Mouse (Mus musculus): ENCODE results near the gene Tpd52l2. TPM values are rescaled to one million over a fixed set of nuclear protein-coding genes. Genes with fewer than 3 reads are reported as not detected.
"Not testable (repeated sequence)": the region's sequence is repeated elsewhere in the genome, so short reads cannot be mapped to it uniquely, and the experiment has no call there.

Gene Tpd52l2
- polyA plus RNA-seq, 1 experiment from 2014 or later, result 149 TPM

DNA sequence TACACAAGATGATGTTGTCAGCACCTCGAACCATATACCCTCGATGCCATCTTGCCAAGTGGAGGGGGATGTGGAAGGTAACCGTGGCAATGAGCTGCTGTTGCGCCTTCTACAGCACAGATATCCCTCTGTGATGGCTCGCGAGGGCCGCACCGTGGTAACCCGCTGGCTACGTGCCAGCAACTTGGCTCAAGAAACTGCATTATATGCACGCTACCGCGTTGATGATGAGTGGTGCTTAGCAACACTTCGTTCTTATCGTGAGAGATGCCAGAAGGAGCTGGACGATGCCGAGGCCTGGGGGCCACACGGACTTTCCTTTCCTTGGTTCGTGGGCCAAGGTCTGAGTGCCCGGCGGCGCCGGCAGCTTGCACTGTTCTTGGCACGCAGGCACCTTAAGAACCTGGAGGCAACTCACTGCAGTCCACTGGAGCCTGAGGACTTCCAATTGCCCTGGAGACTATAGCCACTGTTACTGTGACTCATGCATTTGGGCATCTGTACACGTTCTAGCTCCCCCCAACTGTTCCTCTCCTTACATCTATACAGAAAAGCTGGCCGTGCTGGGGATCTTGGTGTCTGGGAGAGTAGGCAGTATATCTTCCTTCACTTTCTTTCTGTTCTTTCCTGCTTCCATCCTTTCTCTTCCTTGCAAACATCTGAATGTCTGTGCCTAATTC lies 2.5 kb upstream of the Tpd52l2 start:
- DNase-seq (ENCODE audit: low spot score) (no peak), ATAC-seq (replicated peaks; ENCODE audit: low FRiP score) (no peak)
- Histone ChIP-seq H3K4me2 (no peak overlapping the region), H3K9me3 (ENCODE audit: control insufficient read depth, low read length) (no peaks in the 10 kb centered on the region), H3K4me3 (ENCODE audit: low read depth, low read length) (no peak overlapping the region), H3K27me3 (replicated peaks; ENCODE audit: control insufficient read depth, insufficient read depth, low read length) (no peaks in the 10 kb centered on the region), H3K36me3 (ENCODE audit: control insufficient read depth, insufficient read depth, low read length) (peaks cover 2% of the 10 kb centered on the region; the same call in 1 of the 2 replicates), H3K4me1 (replicated peaks; ENCODE audit: control insufficient read depth, insufficient read depth, low read length) (peaks cover 10% of the 10 kb centered on the region), H3K27ac (ENCODE audit: low read depth, low read length) (no peak overlapping the region), H3K9ac (ENCODE audit: low read depth, low read length) (no peak overlapping the region)
- 78% methylated on average over 26 of the region's 26 CpGs for WGBS

DNA sequence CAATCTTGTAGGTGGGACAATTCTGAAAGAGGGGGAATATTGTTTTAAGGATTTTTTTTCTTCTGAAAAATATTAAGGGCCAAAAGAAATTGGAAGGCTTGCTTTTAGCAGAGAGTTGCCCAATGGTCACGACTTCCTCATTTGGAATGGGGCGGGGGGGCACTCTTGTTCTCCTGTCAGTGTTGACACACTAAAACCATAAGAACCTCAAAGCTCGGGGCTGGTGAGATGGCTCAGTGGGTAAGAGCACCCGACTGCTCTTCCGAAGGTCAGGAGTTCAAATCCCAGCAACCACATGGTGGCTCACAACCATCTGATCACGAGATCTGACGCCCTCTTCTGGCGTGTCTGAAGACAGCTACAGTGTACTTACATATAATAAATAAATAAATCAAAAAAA lies 1.1 kb upstream of the Tpd52l2 start:
- Histone ChIP-seq H3K36me3 (ENCODE audit: control insufficient read depth, insufficient read depth, low read length) (peaks cover 10% of the 10 kb centered on the region), H3K4me2 (peak overlapping the region; percentile 90)
- DNase-seq (ENCODE audit: low spot score); H3K9me3 ChIP-seq (ENCODE audit: control insufficient read depth, low read length); ATAC-seq (replicated peaks; ENCODE audit: low FRiP score); H3K4me3 ChIP-seq (ENCODE audit: low read depth, low read length); H3K4me1 ChIP-seq (replicated peaks; ENCODE audit: control insufficient read depth, insufficient read depth, low read length); H3K9ac ChIP-seq (ENCODE audit: low read depth, low read length); H3K27ac ChIP-seq (ENCODE audit: low read depth, low read length); H3K27me3 ChIP-seq (replicated peaks; ENCODE audit: control insufficient read depth, insufficient read depth, low read length): not testable (repeated sequence)
- WGBS, result 47% methylated on average over 8 of the region's 8 CpGs

DNA sequence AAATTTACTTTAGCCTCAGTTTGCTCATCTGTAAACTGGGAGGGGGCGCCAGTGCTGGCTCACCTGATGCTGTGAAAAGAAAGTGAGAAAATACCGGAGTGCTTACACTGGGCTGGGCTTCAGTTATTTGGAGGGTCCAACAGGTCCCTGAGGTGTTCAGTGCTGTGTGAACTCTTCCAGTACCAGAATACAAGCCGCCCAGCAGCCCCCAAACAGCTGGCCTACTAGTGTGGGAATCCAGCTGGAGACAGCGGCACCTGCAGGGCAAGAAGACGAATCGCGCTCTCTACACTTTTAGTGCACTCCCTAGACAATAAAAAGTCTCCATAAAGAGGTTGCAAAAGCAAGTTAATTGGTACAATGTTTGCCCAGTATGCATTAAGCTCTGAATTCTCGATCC lies 661 bp upstream of the Tpd52l2 start:
- WGBS, result 9% methylated on average over 8 of the region's 8 CpGs
- H3K4me3 ChIP-seq (ENCODE audit: low read depth, low read length), result peak overlapping the region; percentile 86
- peak overlapping the region; percentile 99 for H3K27ac ChIP-seq (ENCODE audit: low read depth, low read length)
- peak overlapping the region; percentile 94 for H3K9ac ChIP-seq (ENCODE audit: low read depth, low read length)
- no peaks in the 10 kb centered on the region for H3K27me3 ChIP-seq (replicated peaks; ENCODE audit: control insufficient read depth, insufficient read depth, low read length)
- peaks cover 14% of the 10 kb centered on the region for H3K36me3 ChIP-seq (ENCODE audit: control insufficient read depth, insufficient read depth, low read length)
- H3K4me1 ChIP-seq (replicated peaks; ENCODE audit: control insufficient read depth, insufficient read depth, low read length), result peaks cover 10% of the 10 kb centered on the region
- H3K4me2 ChIP-seq, result peak overlapping the region; percentile 90
- peak; percentile 62 for ATAC-seq (replicated peaks; ENCODE audit: low FRiP score)
- H3K9me3 ChIP-seq (ENCODE audit: control insufficient read depth, low read length), result no peaks in the 10 kb centered on the region
- peak; percentile 61 for DNase-seq (ENCODE audit: low spot score)

DNA sequence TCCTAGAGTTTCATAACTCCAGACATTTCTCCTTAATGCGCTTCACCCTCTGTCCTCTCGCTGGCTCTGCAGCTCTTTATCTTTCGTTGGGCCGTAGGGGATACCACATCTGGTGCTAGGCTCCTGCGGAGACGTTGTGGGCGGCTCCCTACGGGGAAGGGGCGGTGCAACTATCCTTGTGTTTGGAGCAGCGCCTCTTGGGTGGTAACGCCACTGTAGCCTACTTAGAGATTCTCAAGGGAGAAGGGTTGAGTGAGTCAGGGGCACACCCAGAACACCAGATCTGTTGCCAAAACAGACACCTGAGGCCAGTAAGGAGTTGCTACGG lies 570 bp downstream of the Tpd52l2 start:
- peak overlapping the region; percentile 99 for H3K27ac ChIP-seq (ENCODE audit: low read depth, low read length)
- no peaks in the 10 kb centered on the region for H3K27me3 ChIP-seq (replicated peaks; ENCODE audit: control insufficient read depth, insufficient read depth, low read length)
- DNase-seq (ENCODE audit: low spot score) (peak; percentile 76), ATAC-seq (replicated peaks; ENCODE audit: low FRiP score) (peak; percentile 83)
- no peaks in the 10 kb centered on the region for H3K9me3 ChIP-seq (ENCODE audit: control insufficient read depth, low read length)
- peaks cover 7% of the 10 kb centered on the region for H3K4me1 ChIP-seq (replicated peaks; ENCODE audit: control insufficient read depth, insufficient read depth, low read length)
- H3K9ac ChIP-seq (ENCODE audit: low read depth, low read length), result peak overlapping the region; percentile 94
- H3K4me3 ChIP-seq (ENCODE audit: low read depth, low read length), result peak overlapping the region; percentile 86
- peak overlapping the region; percentile 90 for H3K4me2 ChIP-seq
- WGBS, result under 1% methylated on average over 12 of the region's 12 CpGs
- H3K36me3 ChIP-seq (ENCODE audit: control insufficient read depth, insufficient read depth, low read length), result peaks cover 25% of the 10 kb centered on the region

GRCm38 (mm10) chr2:181498644-181499043 lies 1.7 kb downstream of the Tpd52l2 start:
- no peak overlapping the region for H3K27ac ChIP-seq (ENCODE audit: low read depth, low read length)

DNA sequence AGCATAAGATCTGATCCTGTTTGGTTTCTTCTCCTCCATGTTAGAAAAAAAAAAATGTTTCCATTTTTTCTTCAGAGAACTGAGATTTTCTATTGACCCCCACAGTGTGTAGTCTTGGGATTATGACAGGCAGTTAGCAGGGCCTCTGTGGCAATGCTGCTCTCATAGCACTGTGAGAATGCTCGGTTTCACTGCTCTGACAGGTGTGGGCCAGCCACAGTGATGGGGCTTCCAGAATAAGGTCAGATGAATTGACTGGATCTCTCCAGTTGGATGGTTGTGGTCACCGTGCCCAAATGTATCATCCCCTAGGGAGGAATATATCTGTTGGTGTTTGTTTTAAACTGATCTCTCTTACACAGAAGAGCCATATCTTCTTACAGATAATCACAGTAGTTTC lies 12.2 kb downstream of the Tpd52l2 start:
- peaks cover 45% of the 10 kb centered on the region for H3K36me3 ChIP-seq (ENCODE audit: control insufficient read depth, insufficient read depth, low read length)
- no peak for ATAC-seq (replicated peaks; ENCODE audit: low FRiP score)

More at GRCm38 (mm10) chr2:181498644-181499043, 1.7 kb downstream of the Tpd52l2 start:
- no peaks in the 10 kb centered on the region for H3K27me3 ChIP-seq (replicated peaks; ENCODE audit: control insufficient read depth, insufficient read depth, low read length)
- H3K9me3 ChIP-seq (ENCODE audit: control insufficient read depth, low read length), result no peaks in the 10 kb centered on the region
- peaks cover 28% of the 10 kb centered on the region for H3K36me3 ChIP-seq (ENCODE audit: control insufficient read depth, insufficient read depth, low read length)
- H3K4me2 ChIP-seq, result peak overlapping the region; percentile 90; the same call in 1 of the 2 replicates
- H3K9ac ChIP-seq (ENCODE audit: low read depth, low read length), result 0 out of 2 replicates have a peak overlapping the region, but pooled peaks have one; percentile 43
- 78% methylated on average over 4 of the region's 4 CpGs for WGBS
- ATAC-seq (replicated peaks; ENCODE audit: low FRiP score) (no peak), DNase-seq (ENCODE audit: low spot score) (no peak)
- H3K4me1 ChIP-seq (replicated peaks; ENCODE audit: control insufficient read depth, insufficient read depth, low read length), result peaks cover 7% of the 10 kb centered on the region
- 0 out of 2 replicates have a peak overlapping the region, but pooled peaks have one; percentile 8 for H3K4me3 ChIP-seq (ENCODE audit: low read depth, low read length)

GRCm38 (mm10) chr2:181511231-181511630 lies 14.3 kb downstream of the Tpd52l2 start:
- Histone ChIP-seq H3K9ac (ENCODE audit: low read depth, low read length) (no peak overlapping the region), H3K4me1 (replicated peaks; ENCODE audit: control insufficient read depth, insufficient read depth, low read length) (no peaks in the 10 kb centered on the region), H3K36me3 (ENCODE audit: control insufficient read depth, insufficient read depth, low read length) (peaks cover 44% of the 10 kb centered on the region), H3K27me3 (replicated peaks; ENCODE audit: control insufficient read depth, insufficient read depth, low read length) (no peaks in the 10 kb centered on the region), H3K4me3 (ENCODE audit: low read depth, low read length) (no peak overlapping the region), H3K4me2 (no peak overlapping the region), H3K27ac (ENCODE audit: low read depth, low read length) (no peak overlapping the region), H3K9me3 (ENCODE audit: control insufficient read depth, low read length) (no peaks in the 10 kb centered on the region)
- DNase-seq (ENCODE audit: low spot score) (no peak), ATAC-seq (replicated peaks; ENCODE audit: low FRiP score) (no peak)
- 93% methylated on average over 8 of the region's 8 CpGs for WGBS

More for the DNA sequence above, 12.2 kb downstream of the Tpd52l2 start:
- H3K9me3 ChIP-seq (ENCODE audit: control insufficient read depth, low read length), result no peaks in the 10 kb centered on the region
- DNase-seq (ENCODE audit: low spot score), result no peak
- no peaks in the 10 kb centered on the region for H3K27me3 ChIP-seq (replicated peaks; ENCODE audit: control insufficient read depth, insufficient read depth, low read length)
- H3K4me2 ChIP-seq, result no peak overlapping the region
- no peaks in the 10 kb centered on the region for H3K4me1 ChIP-seq (replicated peaks; ENCODE audit: control insufficient read depth, insufficient read depth, low read length)
- H3K9ac ChIP-seq (ENCODE audit: low read depth, low read length), result no peak overlapping the region
- no peak overlapping the region for H3K4me3 ChIP-seq (ENCODE audit: low read depth, low read length)
- no peak overlapping the region for H3K27ac ChIP-seq (ENCODE audit: low read depth, low read length)
- 92% methylated on average over 2 of the region's 2 CpGs for WGBS

DNA sequence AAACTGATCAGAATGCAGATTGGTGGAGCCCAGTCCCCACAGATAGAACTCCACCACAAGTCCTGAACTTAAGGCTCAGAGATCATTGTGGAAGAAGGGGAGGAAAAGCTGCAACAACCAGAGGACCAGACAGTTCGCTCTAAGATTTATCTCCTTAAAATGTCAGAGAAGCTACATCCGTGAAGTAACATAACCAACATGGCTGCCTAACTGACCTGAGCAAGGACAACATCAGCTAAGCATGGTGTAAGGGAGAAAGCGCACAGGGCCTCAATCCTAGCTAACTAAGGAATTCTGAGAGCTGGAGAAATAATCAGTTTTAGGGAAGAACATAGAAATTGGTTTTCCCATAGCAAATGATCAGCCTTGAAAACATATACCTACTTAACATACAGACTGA lies 22.3 kb downstream of the Tpd52l2 start:
- Histone ChIP-seq H3K36me3 (ENCODE audit: control insufficient read depth, insufficient read depth, low read length) (peaks cover 17% of the 10 kb centered on the region; the same call in 1 of the 2 replicates), H3K27ac (ENCODE audit: low read depth, low read length) (peak overlapping the region; percentile 99), H3K4me3 (ENCODE audit: low read depth, low read length) (peak overlapping the region; percentile 94), H3K9me3 (ENCODE audit: control insufficient read depth, low read length) (no peaks in the 10 kb centered on the region), H3K27me3 (replicated peaks; ENCODE audit: control insufficient read depth, insufficient read depth, low read length) (no peaks in the 10 kb centered on the region), H3K9ac (ENCODE audit: low read depth, low read length) (peak overlapping the region; percentile 97), H3K4me2 (peak overlapping the region; percentile 76), H3K4me1 (replicated peaks; ENCODE audit: control insufficient read depth, insufficient read depth, low read length) (peaks cover 29% of the 10 kb centered on the region)
- no peak for DNase-seq (ENCODE audit: low spot score)
- WGBS, result 68% methylated on average over 3 of the region's 3 CpGs
- ATAC-seq (replicated peaks; ENCODE audit: low FRiP score), result no peak
